Mouse (Mus musculus) embryonic facial prominence, embryonic 10.5 days (tissue): ENCODE results near the gene Tia1. TPM values are rescaled to one million over a fixed set of nuclear protein-coding genes. Genes with fewer than 3 reads are reported as not detected.

ENCODE experiments used
- DNase-seq: peaks from one replicate; pipeline ENCODE4 v3.0.0-alpha.2; 2017; ENCODE audit warnings: low spot score
- H3K27ac ChIP-seq: fragments of 300-500 bp; sonication (generic); replicated peaks from 2 replicates; pipeline ENCODE4 v1.5.1; 2016; ENCODE audit warnings: mild to moderate bottlenecking
- H3K27me3 ChIP-seq: fragments of 300-500 bp; sonication (generic); replicated peaks from 2 replicates; pipeline ENCODE4 v1.6.1; 2016; ENCODE audit warnings: low read depth, mild to moderate bottlenecking; ENCODE audit not compliant: poor library complexity, severe bottlenecking
- H3K36me3 ChIP-seq: fragments of 300-500 bp; sonication (generic); replicated peaks from 2 replicates; pipeline ENCODE4 v1.6.1; 2016; ENCODE audit warnings: mild to moderate bottlenecking, moderate library complexity
- H3K4me1 ChIP-seq: fragments of 300-500 bp; sonication (generic); 2 replicates; pipeline ENCODE4 v1.6.1; 2016
- H3K4me3 ChIP-seq: fragments of 300-500 bp; sonication (generic); 2 replicates; pipeline ENCODE4 v1.5.1; 2016; ENCODE audit warnings: mild to moderate bottlenecking, moderate library complexity
- H3K9me3 ChIP-seq: fragments of 300-500 bp; sonication (generic); 2 replicates; pipeline ENCODE4 v1.6.1; 2016; ENCODE audit warnings: mild to moderate bottlenecking
- WGBS: fragments of 180-500 bp; shearing (Covaris S2); methylation state at CpG from one replicate; pipeline ENCODE4 v1.1.7; 2016; 5-methylcytosine and 5-hydroxymethylcytosine counted together
- polyA plus RNA-seq: library from polyadenylated mRNA; unstranded; fragments of >200 nt; fragmentation: Nextera tagmentation; extraction: Ambion mirVana; gene quantifications from 2 replicates; pipeline ENCODE4 v1.2.1, GENCODE M21; 2016

Tia1 gene
- polyA plus RNA-seq, 1 experiment from 2014 or later: 222 TPM

DNA sequence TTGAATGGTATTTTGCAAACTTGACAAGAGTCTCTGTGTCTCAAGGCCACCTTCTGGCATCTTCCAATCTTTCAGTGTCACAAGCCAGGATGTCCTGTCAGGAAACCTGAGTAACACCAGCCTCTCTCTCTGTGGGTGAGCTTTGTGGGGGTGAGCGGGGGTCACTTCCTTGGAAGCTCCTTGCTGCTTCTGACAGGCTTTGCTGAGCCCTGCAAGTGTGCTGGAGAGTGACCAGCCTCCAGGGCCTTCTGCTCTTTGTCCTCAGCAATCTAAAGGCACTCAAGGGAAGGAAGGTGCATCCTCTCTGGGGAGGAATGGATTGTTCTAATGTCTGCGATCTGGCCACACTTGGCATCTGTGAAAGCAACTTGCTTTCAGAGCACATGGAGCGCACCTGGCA lies 75.3 kb downstream of the Tia1 start:
- no peaks in the 10 kb centered on the region for H3K36me3 ChIP-seq
- H3K9me3 ChIP-seq: no peaks in the 10 kb centered on the region
- H3K27ac ChIP-seq: peak overlapping the region; percentile 82
- H3K4me3 ChIP-seq: no peak overlapping the region
- peaks cover 46% of the 10 kb centered on the region for H3K4me1 ChIP-seq
- WGBS: 61% methylated on average over 3 of the region's 3 CpGs
- no peaks in the 10 kb centered on the region for H3K27me3 ChIP-seq
- DNase-seq: peak; percentile 25

GRCm38 (mm10) chr6:86479816-86480188 lies 75.8 kb downstream of the Tia1 start:
- Histone ChIP-seq H3K4me3 (peak overlapping the region; percentile 34; the same call in 1 of the 2 replicates), H3K9me3 (no peaks in the 10 kb centered on the region), H3K36me3 (no peaks in the 10 kb centered on the region), H3K4me1 (peaks cover 46% of the 10 kb centered on the region), H3K27ac (peak overlapping the region; percentile 82), H3K27me3 (no peaks in the 10 kb centered on the region)
- no peak for DNase-seq

DNA sequence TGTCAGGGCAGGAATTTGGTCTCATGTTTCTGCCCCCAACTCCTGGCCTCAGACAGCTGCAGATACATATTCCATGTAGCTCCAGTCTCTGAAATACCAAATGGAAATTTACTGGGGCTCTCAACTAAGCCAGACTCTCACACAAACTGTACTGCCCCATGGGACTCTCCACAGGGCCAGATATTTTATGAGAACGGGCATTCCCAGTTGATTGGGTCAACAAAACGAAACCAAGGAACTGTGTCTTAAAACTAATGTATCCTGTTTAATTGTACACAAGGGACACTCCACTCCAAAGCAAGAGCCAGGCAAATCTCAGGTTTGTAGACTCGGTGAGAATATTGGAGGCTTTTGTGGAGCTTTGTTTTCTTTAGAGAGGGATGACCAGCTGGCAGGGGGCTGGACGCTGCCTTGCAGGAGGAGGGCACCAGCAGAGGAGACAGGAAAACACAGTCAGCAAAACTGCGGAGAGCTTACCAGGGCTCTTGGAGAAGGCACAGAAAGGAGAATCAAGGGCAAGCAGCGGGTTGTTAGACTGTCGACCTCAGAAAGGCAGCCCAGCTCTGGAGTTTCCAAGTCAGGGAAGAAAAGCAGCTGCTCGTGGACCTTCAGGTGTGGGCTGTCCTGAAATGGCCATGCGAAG lies 76.3 kb downstream of the Tia1 start:
- H3K9me3 ChIP-seq: no peaks in the 10 kb centered on the region
- 30% methylated on average over 9 of the region's 9 CpGs for WGBS
- H3K4me1 ChIP-seq: peaks cover 45% of the 10 kb centered on the region
- peak; percentile 39 for DNase-seq
- H3K4me3 ChIP-seq: peak overlapping the region; percentile 34
- peak overlapping the region; percentile 82 for H3K27ac ChIP-seq
- H3K27me3 ChIP-seq: no peaks in the 10 kb centered on the region
- H3K36me3 ChIP-seq: no peaks in the 10 kb centered on the region

- Histone ChIP-seq H3K27me3 (no peaks in the 10 kb centered on the region), H3K9me3 (no peaks in the 10 kb centered on the region), H3K4me1 (peaks cover 42% of the 10 kb centered on the region), H3K4me3 (no peak overlapping the region), H3K27ac (no peak overlapping the region), H3K36me3 (no peaks in the 10 kb centered on the region)
- 86% methylated on average over 5 of the region's 5 CpGs for WGBS
- no peak for DNase-seq
These were observed 77.9 kb downstream of the Tia1 start for GRCm38 (mm10) chr6:86481871-86482270.

Other genes with a start within 250 kb of the Tia1 start
- 2.1 and 2.4 TPM in 2 replicates for gene Tgfa, start 209.0 kb upstream of the Tia1 start, polyA plus RNA-seq
- gene Fam136a, start 38.6 kb upstream of the Tia1 start, polyA plus RNA-seq: 191 and 201 TPM in 2 replicates
- gene Snrpg, start 32.9 kb upstream of the Tia1 start, polyA plus RNA-seq: 902 and 949 TPM in 2 replicates
- 68.2 and 73.0 TPM in 2 replicates for gene Pcyox1, start 7.1 kb upstream of the Tia1 start, polyA plus RNA-seq
- 0.69 and 2.5 TPM in 2 replicates for gene Gm44790, start 22.4 kb downstream of the Tia1 start, polyA plus RNA-seq
- gene C87436, start 34.2 kb downstream of the Tia1 start, polyA plus RNA-seq: 22.6 and 25.1 TPM in 2 replicates
- gene Pcbp1, start 122.1 kb downstream of the Tia1 start, polyA plus RNA-seq: 560 and 592 TPM in 2 replicates
- 0.69 and 1.3 TPM in 2 replicates for gene Asprv1, start 223.9 kb downstream of the Tia1 start, polyA plus RNA-seq